Mouse (Mus musculus): Measurements from ENCODE around the gene Gpt2. TPM values are rescaled to one million over a fixed set of nuclear protein-coding genes. Genes with fewer than 3 reads are reported as not detected.
A peak's percentile ranks its signal among the peaks of the same experiment; 100 is the strongest.

Gpt2 gene
- polyA plus RNA-seq, 1 experiment = 52.6 TPM

DNA sequence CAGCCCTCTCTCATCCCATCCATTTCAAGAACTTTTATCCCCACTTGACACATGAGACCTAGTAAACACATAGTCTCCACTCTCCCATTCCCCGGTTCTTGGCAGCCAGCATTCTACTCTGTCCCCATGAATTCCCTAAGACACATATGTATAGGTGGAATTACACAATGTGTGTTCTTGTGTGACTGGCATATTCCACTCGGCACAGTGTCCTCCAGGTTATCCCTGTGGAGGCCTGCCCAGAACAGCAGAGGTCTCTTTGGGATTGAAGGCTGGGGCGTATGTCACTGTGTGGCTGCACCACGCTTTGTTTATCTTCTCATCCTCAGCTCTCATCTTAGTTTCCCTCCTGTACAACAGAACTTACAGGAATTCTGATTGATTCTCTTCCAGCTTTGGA, 28.2 kb downstream of the Gpt2 start:
- no peak for DNase-seq (ENCODE audit: extremely low spot score in 1 of 2, low spot score in 1 of 2)

DNA sequence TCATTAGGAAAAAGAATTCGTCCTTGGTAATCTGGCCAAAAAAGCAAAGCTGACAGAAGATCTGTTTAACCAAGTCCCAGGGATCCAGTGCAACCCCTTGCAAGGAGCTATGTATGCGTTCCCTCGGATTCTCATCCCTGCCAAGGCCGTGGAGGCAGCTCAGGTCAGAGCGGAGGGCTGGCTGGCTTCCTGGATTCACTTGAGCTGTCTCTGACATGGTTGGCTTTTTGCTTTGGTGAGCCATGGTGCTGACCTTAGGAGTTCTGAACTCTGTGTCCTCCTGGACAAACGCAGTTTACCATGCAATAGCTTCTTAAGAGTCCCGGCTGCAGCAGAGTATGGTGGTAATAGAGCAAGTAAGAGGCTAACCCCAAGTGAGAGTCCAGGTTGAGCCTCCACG, 29.0 kb downstream of the Gpt2 start:
- DNase-seq (ENCODE audit: extremely low spot score in 1 of 2, low spot score in 1 of 2) = no peak

DNA sequence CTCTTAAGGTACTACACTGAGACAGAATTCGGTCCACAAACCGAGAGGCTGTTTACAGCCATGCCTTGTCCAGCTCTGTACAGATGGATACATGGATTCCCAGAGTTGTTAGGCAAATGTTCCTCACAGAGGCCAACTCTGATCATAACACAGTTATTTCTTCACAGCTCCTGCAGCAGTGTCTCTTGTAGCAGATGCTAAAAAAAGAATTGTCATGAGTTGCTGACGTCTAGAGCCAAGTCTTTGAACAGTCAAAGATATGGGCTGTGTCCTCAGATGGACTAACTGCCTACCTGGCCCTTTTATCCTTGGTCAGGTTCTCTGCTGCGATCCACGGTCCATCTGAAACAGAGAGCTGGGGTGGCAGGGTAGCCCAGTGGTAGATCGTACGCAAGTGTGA, 31.7 kb downstream of the Gpt2 start:
- peak in 1 of 2 experiments; percentile 42 for DNase-seq (ENCODE audit: extremely low spot score in 1 of 2, low spot score in 1 of 2)

DNA sequence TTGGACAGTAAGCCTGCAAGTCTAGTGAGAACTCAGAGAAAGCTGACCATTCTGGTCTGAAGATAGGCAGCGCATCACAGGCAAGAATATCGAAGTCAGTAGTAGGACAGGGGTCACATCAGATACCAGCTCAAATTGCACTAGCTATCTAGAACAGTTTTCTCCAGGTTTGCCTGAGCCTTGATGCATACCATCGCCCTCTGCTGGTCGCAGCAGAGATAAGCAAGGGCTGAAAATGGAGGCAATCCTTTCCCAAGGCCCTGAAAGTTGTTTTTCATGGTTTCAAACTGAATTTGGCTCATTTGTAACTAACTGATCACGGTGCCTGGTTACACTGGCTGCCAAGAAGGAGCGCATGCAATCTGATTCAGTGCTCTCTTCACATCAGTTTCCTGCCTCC, 33.7 kb downstream of the Gpt2 start:
- peak in 1 of 2 experiments; percentile 84 for DNase-seq (ENCODE audit: extremely low spot score in 1 of 2, low spot score in 1 of 2)

DNA sequence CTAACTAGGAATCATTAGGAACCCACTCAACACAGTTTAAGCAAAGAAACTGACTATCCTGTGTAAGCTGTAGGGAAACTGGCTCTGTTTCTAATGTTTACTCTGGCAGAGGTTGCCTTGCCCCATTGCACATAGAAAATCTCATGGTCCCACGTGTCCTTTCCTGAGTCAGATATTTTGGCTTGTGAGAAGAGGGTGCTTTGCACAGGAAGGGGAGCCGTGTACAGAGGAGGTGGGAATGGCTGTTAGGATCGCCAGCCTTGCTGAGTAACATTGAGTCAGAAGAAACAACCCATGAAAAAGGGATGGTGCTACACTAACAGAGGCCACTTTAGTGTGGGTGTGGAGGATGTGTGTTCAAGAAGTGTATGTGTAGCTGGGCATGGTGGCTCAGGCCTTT, 36.6 kb downstream of the Gpt2 start:
- DNase-seq (ENCODE audit: extremely low spot score in 1 of 2, low spot score in 1 of 2) = no peak

DNA sequence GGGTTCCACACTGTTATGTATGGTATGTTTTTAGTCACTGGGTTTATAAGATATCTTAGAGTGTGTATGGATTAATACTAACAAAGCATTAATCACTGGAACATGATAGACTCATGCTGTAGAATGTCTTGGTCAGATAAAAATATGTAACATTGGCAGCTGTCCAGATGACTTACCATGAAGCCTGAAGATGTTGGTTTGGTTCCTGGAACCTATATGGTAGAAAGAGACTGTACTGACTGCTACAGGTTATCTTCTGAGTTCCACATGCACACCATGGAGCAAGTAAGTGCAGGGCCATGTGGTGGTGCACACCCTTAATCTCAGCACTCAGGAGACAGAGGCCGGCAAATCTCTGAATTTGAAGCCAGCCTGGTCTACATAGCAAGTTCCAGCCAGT, 38.3 kb downstream of the Gpt2 start:
- DNase-seq (ENCODE audit: extremely low spot score in 1 of 2, low spot score in 1 of 2) = no peak

DNA sequence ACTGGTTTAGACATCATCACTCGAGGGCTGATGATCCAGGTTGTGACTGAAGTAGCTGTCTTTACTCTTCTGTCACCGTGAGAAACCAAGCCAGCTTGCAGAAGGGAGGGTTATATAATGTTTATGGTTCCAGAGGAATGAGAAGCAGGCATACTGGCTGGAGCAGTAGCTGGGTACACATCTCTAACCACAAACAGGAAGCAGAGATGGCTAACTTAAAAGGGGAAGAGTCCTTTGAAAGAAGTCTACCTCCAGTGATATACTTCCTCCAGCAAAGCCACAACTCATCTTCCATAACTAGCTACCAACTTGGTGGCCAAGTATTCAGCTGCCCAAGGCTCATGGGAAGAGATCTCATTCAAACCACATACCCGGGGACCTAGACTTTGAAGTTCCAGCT, 39.1 kb downstream of the Gpt2 start:
- DNase-seq (ENCODE audit: extremely low spot score in 1 of 2, low spot score in 1 of 2) = peak in 1 of 2 experiments; percentile 8

DNA sequence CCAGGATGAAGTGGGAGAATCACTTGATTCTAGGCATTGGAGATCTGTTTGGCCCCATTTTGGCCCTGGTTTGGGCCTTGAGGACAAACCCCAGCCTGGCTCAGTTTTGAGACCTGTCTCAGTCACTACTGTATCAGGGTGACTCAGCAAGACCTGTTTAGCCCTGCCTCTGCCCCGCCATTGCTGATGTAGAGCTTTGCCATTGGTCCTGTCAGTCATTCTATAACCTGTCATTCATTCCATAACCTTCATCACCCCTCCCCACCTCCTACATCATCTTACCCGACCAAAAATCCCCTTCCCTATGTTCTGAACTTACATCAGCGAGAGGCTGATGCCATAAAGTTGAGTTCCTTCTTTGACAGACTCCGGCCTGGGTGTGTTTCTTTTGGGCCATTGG, 40.5 kb downstream of the Gpt2 start:
- DNase-seq (ENCODE audit: extremely low spot score in 1 of 2, low spot score in 1 of 2) = no peak

DNA sequence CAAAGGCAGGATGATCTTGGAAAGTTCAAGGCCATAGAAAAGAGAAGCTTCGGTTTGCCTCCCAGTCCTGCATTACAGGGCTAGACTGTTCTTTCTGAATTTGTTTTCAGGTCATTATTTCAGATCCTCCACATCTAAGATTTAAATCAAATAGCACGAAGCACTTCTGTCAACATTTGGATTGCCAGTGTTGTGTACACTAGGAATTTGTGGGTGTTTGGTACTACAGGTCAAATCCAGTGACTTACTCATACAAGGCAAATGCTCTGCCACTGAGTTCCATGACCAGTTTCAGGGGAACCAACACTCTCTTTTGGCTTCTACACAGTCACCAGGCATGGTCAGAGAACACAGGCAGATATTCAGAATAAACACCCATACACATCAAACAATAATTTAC, 41.1 kb downstream of the Gpt2 start:
- DNase-seq (ENCODE audit: extremely low spot score in 1 of 2, low spot score in 1 of 2) = no peak

DNA sequence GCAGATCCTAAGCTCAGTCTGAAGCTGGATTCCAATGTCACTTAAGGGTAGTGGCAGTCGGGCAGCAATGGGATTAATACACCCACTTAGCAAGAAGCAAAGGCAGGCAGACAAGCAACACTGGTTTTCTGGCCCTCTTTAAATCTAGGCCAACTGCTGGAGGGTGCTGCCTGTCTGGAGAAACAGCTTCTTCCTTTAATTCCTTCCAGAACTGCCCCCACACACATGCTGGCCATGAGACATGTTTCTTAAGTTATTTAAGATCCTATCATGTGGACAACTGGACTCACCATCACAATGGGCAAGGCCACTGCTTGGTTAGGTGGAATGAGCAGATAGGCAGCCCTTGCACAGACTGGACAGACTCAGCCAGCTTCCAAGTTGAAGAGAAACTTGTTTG, 41.8 kb downstream of the Gpt2 start:
- peak; percentile 41 to 47 for DNase-seq (ENCODE audit: extremely low spot score in 1 of 2, low spot score in 1 of 2)

DNA sequence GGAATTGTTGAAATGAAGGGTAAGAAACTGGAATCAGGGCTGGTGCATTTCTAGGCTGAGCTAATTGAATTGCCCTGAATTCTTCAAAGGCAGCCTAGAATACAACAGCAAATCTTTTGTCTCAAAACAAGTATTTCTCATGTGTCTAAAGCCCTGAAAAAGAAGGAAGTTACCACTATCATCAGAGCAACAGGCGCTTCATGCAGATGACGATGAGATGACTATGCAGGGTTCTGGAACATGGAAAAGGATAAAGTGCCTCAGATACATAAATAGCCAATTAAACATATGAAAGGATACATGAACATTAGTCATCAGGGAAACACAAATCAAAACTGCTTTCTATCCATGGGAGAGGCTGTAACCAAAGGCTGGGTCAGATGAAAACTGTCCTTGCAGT, 44.0 kb downstream of the Gpt2 start:
- DNase-seq (ENCODE audit: extremely low spot score in 1 of 2, low spot score in 1 of 2) = no peak

DNA sequence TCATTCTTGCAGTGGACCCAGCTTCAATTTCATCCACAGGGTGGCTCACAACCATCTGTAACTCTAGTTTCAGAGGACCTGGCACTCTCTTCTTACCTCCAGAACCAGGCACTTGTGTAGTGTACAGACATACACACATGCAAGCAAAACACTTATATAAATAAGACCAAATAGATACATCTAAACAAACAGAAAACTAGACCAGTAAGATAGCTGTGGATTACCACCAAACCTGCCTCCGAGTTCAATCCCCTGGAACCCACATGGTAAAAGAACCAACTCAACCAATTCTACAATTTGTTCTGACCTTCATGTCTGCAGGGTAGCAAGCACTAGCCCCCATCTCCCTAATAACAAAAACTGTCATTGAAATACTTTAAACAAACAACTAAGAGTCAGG, 59.6 kb downstream of the Gpt2 start:
- DNase-seq (ENCODE audit: extremely low spot score in 1 of 2, low spot score in 1 of 2) = no peak

DNA sequence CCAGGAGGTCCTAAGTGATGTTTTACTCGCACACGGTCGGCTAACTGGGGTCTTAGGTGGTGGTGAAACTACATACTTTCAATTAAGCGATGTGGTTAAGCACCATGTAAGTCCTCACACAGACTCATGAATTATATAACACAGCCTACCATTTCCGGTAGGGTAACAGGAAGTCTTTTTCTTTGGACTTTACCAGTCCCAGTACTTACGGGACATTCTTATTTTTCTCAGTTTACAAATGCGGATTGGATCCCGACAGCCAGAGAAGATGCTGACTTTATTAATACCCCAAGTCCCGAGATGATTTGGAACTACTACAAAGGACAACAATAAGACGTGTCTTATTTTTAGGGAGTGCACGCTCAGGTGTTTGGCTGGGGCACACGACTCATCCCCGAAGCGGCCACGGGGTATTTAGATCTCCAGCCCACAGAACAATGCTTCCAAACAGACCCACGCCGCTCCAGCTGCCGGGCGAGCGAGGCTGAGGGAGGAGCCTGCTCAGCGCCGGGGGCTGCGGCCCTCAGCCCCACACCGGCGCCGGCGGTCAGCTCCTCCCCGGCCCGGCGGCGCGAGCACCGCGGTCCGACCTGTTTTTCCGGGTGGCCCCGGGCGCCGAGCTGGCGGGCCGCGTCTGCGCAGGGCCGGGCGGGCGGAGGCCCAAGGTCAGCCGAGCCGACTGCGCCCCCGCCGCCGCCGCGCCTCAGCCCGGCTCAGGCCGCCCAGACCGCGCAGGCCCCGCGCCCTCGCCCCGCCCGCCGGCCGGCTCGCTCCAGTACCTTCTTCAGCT, 62.2 kb downstream of the Gpt2 start:
- peak in 1 of 2 experiments; percentile 46 for DNase-seq (ENCODE audit: extremely low spot score in 1 of 2, low spot score in 1 of 2)

DNA sequence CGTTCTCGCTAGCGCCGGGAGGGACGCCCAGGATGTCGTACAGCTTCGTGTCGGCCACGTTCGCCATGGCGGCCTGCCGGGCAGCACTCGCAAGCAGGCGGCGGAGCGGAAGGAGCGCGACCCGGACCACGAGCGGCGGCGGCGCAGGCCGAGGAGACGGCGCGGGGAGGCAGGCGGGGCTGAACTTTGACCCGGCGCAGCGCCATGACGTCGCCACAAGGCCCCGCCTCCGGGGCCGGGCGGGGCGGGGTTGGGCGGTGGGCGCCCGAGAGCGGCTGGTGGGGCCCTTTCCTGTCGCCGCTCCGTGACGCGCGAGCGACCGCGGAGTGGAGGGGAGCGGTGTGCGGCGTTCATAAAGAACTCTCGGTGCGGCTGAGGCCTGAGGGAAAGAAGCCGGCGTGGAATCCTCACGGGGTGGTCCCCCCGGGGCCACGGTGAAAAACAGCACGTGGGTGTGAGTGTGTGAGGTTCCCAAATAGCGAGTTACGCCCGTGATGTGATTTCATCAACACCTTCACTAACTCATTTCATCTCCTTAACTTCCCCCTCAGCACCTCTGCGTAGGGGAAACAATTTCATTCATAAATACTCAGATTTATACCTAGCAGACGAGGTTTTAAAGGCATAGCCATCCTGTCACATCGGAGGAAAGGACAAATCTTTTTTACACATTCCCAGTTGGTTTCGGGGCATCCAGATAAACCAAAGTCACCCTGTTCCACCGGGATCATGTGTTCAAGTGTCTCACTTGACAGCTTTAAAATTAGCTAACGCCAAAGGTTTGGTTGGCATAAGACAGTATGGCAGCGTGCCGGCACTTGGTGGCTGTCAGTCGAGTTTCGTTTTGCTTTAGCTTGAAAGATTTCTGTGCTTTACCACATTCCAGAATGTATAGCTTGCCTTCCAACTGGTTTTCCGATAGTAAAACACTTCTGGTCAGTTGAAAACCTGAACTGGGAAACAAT, 63.1 kb downstream of the Gpt2 start, which contains the start of gene Dnaja2:
Gene Dnaja2, minus strand, starts transcription at position 164 of the 965 bp plus-strand sequence.
- peak; percentile 59 to 89 for DNase-seq (ENCODE audit: extremely low spot score in 1 of 2, low spot score in 1 of 2)

DNA sequence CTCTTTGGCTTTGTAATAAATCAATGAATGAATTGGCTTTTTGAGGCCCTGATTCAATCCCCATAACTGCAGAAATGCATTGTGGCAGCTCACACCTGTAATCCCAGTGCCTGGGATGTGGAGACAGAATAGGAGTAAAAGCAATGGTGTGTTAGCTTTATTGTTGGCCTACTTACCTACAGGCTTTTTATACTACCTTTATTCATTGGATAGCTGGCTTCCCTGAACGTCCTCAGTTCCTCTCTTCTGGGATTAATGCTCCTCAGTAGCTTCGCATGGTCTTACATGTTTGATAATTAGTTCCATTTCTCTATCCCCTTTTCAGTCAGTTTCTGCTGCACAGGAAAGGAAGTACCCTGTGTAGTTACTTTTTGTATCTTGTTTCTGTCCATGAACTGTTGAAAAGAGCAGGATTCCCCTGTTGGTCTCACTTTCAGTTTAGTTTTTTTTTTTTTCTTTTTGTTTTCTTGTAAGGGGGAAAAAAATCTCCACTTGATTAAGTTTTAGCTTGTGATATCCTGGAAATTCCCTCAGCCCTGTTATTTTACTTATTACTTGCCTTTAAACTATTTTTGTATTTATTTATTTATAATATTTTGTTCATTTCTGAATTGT, 64.7 kb downstream of the Gpt2 start:
- DNase-seq (ENCODE audit: extremely low spot score in 1 of 2, low spot score in 1 of 2) = no peak

DNA sequence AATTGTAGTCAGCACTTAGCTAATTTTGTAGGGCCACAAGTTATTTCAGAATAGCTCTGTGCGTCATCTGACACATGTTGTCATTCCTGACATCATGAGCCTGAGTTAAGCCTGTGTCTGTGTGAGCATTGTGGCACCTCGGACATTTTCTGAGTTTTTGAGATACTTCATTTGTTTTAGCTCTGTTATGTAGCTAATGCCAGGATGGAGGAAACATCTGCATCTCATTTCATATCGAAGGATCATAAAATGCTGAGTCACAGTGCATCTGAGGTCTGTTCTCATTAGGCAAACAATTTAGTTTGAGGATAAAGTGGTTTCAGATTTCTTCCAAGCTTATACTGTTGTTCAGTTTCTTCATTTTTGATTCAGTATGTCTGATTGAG, 65.2 kb downstream of the Gpt2 start:
- no peak for DNase-seq (ENCODE audit: extremely low spot score in 1 of 2, low spot score in 1 of 2)

DNA sequence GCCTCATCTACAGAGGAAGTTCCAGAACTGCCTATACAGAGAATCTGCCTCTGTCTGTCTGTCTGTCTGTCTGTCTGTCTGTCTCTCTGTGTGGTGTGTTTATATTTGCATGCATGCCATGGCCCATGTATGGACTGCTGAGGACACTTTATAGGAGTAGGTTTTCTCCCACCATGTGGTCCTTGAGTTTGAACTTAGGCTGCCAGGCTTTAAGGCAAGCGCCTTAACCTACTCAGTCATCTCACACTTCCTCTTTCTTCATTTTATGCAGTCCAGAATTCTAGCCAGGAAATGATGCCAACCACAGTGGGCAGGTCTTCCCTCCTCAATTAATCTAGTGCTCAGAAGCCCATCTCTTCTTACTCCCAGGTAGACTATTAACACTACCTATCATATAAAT, 66.8 kb downstream of the Gpt2 start:
- DNase-seq (ENCODE audit: extremely low spot score in 1 of 2, low spot score in 1 of 2) = no peak

DNA sequence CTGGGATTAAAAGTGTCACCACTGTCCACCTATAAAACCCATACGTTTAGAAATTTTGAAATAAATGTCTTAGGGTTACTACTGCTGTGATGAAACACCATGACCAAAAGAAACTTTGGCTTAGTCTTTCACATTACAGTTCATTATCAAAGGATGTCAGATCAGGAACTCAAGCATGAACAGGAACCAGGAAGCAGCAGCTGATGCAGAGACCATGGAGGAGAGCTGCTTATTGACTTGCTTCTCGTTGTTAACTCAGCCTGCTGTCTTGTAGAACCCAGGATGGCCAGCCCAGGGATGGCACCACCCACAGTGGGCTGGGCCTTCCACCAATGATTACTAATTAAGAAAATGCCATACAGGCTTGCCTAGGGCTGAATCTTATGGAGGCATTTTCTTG, 67.6 kb downstream of the Gpt2 start:
- DNase-seq (ENCODE audit: extremely low spot score in 1 of 2, low spot score in 1 of 2) = no peak

DNA sequence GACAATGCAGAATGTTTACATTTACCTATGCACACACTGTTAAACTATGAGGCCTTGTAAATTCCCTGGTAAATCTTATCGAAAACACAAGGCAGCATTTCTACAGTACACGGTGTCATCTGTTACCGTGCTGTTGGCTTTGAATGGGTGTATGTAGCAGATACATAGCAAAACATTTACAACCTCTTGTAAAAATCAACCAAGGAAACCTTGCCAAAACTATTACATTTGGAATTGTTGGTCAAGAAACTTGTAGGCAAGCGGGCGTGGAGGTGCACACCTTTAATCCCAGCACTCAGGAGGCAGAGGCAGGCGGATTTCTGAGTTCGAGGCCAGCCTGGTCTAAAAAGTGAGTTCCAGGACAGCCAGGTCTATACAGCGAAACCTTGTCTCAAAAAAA, 71.0 kb downstream of the Gpt2 start:
- no peak for DNase-seq (ENCODE audit: extremely low spot score in 1 of 2, low spot score in 1 of 2)

DNA sequence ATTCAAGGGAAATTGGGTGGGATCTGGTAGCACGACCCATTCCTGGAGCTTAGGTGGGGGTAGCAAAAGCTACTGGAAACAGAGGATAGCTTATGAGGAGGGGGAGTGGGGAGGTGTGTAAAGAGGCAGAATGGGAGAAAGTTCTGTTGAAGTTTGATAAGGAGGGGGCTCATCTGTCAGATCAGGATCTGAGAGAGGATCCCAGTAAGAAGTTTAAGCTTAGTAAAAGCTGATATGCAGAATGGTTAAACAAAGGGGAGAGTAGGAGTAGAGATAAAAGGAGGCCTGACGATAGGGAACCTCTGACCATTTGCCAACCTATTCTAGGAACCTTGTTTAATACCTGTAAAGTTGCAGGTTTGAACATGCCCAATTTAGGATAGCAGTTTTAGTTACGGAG, 72.8 kb downstream of the Gpt2 start:
- DNase-seq (ENCODE audit: extremely low spot score in 1 of 2, low spot score in 1 of 2) = no peak

DNA sequence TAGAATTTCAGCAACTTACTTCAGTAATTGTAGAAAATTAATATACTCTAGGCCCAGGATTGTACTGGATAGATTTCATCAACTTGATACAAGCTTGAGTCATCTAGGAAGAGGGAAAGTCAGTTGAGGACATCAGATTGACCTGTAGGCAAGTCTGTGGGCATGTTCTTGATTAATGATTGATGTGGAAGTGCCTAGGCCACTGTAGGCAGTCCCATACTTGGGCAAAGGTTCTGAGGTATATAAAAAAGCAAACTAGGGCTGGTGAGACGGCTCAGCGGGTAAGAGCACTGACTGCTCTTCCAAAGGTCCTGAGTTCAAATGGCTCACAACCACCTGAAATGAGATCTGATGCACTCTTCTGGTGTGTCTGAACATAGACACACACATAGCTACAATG, 75.4 kb downstream of the Gpt2 start:
- no peak for DNase-seq (ENCODE audit: extremely low spot score in 1 of 2, low spot score in 1 of 2)
